16 mouse cellular contexts compared by ENCODE assay signal in genomic region chr5:123355918-123356317, GRCm38 (mm10). TPM values are rescaled to one million over a fixed set of nuclear protein-coding genes. Genes with fewer than 3 reads are reported as not detected.
DNase-seq lines count a peak whose midpoint lies in the region; ATAC-seq and TF ChIP-seq lines count a peak whose summit lies in the region.
"Had no signal": no experiment of that assay in that cellular context is flagged by ENCODE, and none has a peak within 500 bp of the region (broad histone marks: within the 10 kb centered on the region; RNA-seq: fewer than 3 reads in every experiment).

No protein-coding gene starts in this region.

- no peak overlapping the region for H3K9ac ChIP-seq in kidney, embryonic 14.5 days (ENCODE audit: low read depth, low read length)
- no peak overlapping the region for H3K9ac ChIP-seq in kidney, postnatal 0 days (ENCODE audit: low read depth, low read length)
- no peak overlapping the region for H3K9ac ChIP-seq in lung, postnatal 0 days (replicated peaks; ENCODE audit: low read depth)
- no peak overlapping the region for H3K9ac ChIP-seq in liver, embryonic 12.5 days
- H3K9ac ChIP-seq: heart, embryonic 13.5 days; hindbrain, embryonic 13.5 days; midbrain, embryonic 13.5 days had no signal

- peak; percentile 84 for DNase-seq in kidney, adult 11 months
- no peak for DNase-seq in kidney, postnatal 0 days (ENCODE audit: low spot score)
- DNase-seq in lung, postnatal 0 days (ENCODE audit: low spot score): peak; percentile 92
- DNase-seq in urinary bladder, postnatal 14 days (ENCODE audit: low spot score): peak; percentile 87
- DNase-seq in spleen, postnatal 4 days (ENCODE audit: low spot score in 2 of 2): no peak
- DNase-seq in layer of hippocampus, postnatal 36 days: no peak
- DNase-seq: cerebellum, adult 2 months; gastrocnemius, postnatal 10 days; left cerebral cortex, postnatal 4 days had no signal

- TF ChIP-seq CTCF in kidney, postnatal 0 days (IDR thresholded peaks at IDR 0.05; ENCODE audit: low read depth): no peak
- no peak for TF ChIP-seq CTCF in lung, postnatal 0 days (IDR thresholded peaks at IDR 0.05)

- no peaks in the 10 kb centered on the region for H3K9me3 ChIP-seq in kidney, embryonic 14.5 days (ENCODE audit: control insufficient read depth, low read length)
- no peaks in the 10 kb centered on the region for H3K9me3 ChIP-seq in kidney, postnatal 0 days (replicated peaks; ENCODE audit: low read length)
- no peaks in the 10 kb centered on the region for H3K9me3 ChIP-seq in lung, postnatal 0 days (ENCODE audit: low read length)
- no peaks in the 10 kb centered on the region for H3K9me3 ChIP-seq in liver, embryonic 12.5 days (replicated peaks)
- H3K9me3 ChIP-seq: G1E; heart, embryonic 13.5 days; hindbrain, embryonic 13.5 days; midbrain, embryonic 13.5 days had no signal

- no peak for ATAC-seq in kidney, embryonic 14.5 days (ENCODE audit: low FRiP score, low TSS enrichment)
- no peak; the same call in 1 of the 2 replicates for ATAC-seq in kidney, postnatal 0 days (replicated peaks; ENCODE audit: low FRiP score, low read depth)
- peak; percentile 97 for ATAC-seq in lung, postnatal 0 days
- ATAC-seq in liver, embryonic 12.5 days: no peak
- ATAC-seq: forebrain, embryonic 14.5 days; midbrain, embryonic 13.5 days had no signal

- 68% methylated on average over 11 of the region's 11 CpGs for WGBS in kidney, embryonic 14.5 days
- WGBS in kidney, postnatal 0 days: 57% methylated on average over 11 of the region's 11 CpGs
- WGBS in lung, postnatal 0 days: 60% methylated on average over 11 of the region's 11 CpGs
- WGBS in liver, embryonic 12.5 days (ENCODE audit: insufficient replicate concordance): 77% methylated on average over 11 of the region's 11 CpGs

- H3K36me3 ChIP-seq in kidney, embryonic 14.5 days (ENCODE audit: control insufficient read depth, insufficient read depth, low read length): peaks cover 79% of the 10 kb centered on the region
- peaks cover 39% of the 10 kb centered on the region; the same call in 1 of the 2 replicates for H3K36me3 ChIP-seq in kidney, postnatal 0 days (ENCODE audit: insufficient read depth, low read length)
- H3K36me3 ChIP-seq in lung, postnatal 0 days (ENCODE audit: insufficient read depth, low read length): peaks cover 9% of the 10 kb centered on the region; the same call in 1 of the 2 replicates
- H3K36me3 ChIP-seq in liver, embryonic 12.5 days: peaks cover 88% of the 10 kb centered on the region

- TF ChIP-seq EP300 in lung, postnatal 0 days (IDR thresholded peaks at IDR 0.05): peak; percentile 73

- no peak overlapping the region for H3K4me2 ChIP-seq in kidney, embryonic 14.5 days (replicated peaks; ENCODE audit: low read depth, low read length)
- no peak overlapping the region for H3K4me2 ChIP-seq in kidney, postnatal 0 days (ENCODE audit: low read length)
- peak overlapping the region; percentile 15 for H3K4me2 ChIP-seq in lung, postnatal 0 days (replicated peaks; ENCODE audit: low read depth, low read length)
- no peak overlapping the region for H3K4me2 ChIP-seq in liver, embryonic 12.5 days
- H3K4me2 ChIP-seq: heart, embryonic 13.5 days; hindbrain, embryonic 13.5 days; midbrain, embryonic 13.5 days had no signal

- no peaks in the 10 kb centered on the region for H3K27me3 ChIP-seq in kidney, embryonic 14.5 days (ENCODE audit: control insufficient read depth, insufficient read depth, low read length)
- H3K27me3 ChIP-seq in kidney, postnatal 0 days (ENCODE audit: insufficient read depth, low read length): no peaks in the 10 kb centered on the region
- no peaks in the 10 kb centered on the region for H3K27me3 ChIP-seq in lung, postnatal 0 days (replicated peaks; ENCODE audit: insufficient read depth, low read length)
- H3K27me3 ChIP-seq in liver, embryonic 12.5 days (replicated peaks): no peaks in the 10 kb centered on the region
- H3K27me3 ChIP-seq: heart, embryonic 13.5 days; hindbrain, embryonic 13.5 days; midbrain, embryonic 13.5 days had no signal

- no peak overlapping the region for H3K4me3 ChIP-seq in kidney, embryonic 14.5 days (ENCODE audit: low read length)
- H3K4me3 ChIP-seq in kidney, postnatal 0 days (replicated peaks; ENCODE audit: low read depth, low read length): no peak overlapping the region
- no peak overlapping the region for H3K4me3 ChIP-seq in lung, postnatal 0 days (ENCODE audit: low read depth, low read length)
- no peak overlapping the region for H3K4me3 ChIP-seq in liver, embryonic 12.5 days
- H3K4me3 ChIP-seq: heart, embryonic 13.5 days; hindbrain, embryonic 13.5 days; midbrain, embryonic 13.5 days had no signal

- peaks cover 2% of the 10 kb centered on the region; the same call in 1 of the 2 replicates for H3K4me1 ChIP-seq in kidney, embryonic 14.5 days (ENCODE audit: control insufficient read depth, insufficient read depth, low read length)
- H3K4me1 ChIP-seq in kidney, postnatal 0 days (replicated peaks; ENCODE audit: insufficient read depth, low read length): 0 out of 2 replicates have a peak, but pooled peaks cover 3% of the 10 kb centered on the region
- no peaks in the 10 kb centered on the region for H3K4me1 ChIP-seq in lung, postnatal 0 days (ENCODE audit: insufficient read depth, low read depth, low read length)
- H3K4me1 ChIP-seq in liver, embryonic 12.5 days: 0 out of 2 replicates have a peak, but pooled peaks cover under 1% of the 10 kb centered on the region

- H3K27ac ChIP-seq in kidney, embryonic 14.5 days (ENCODE audit: low read depth, low read length): no peak overlapping the region
- H3K27ac ChIP-seq in kidney, postnatal 0 days: peak overlapping the region; percentile 21
- H3K27ac ChIP-seq in lung, postnatal 0 days (ENCODE audit: low read length): peak overlapping the region; percentile 86
- no peak overlapping the region for H3K27ac ChIP-seq in liver, embryonic 12.5 days
- H3K27ac ChIP-seq: heart, embryonic 13.5 days; hindbrain, embryonic 13.5 days; midbrain, embryonic 13.5 days had no signal

RNA-seq across cellular contexts. Expression of gene Bcl7a, which starts 12.3 kb away (rescaled TPM):
- polyA plus RNA-seq in kidney, embryonic 14.5 days (2014; fragmentation: Nextera tagmentation; extraction: Ambion mirVana): 39.4 and 43.2 TPM in 2 replicates
- 27.4 and 29.9 TPM in 2 replicates for polyA plus RNA-seq in kidney, postnatal 0 days (2015; fragmentation: Nextera tagmentation; extraction: Ambion mirVana)
- 7.7 and 7.9 TPM in 2 replicates for polyA plus RNA-seq in lung, postnatal 0 days (2015; fragmentation: Nextera tagmentation; extraction: Ambion mirVana)
- total RNA-seq in layer of hippocampus, postnatal 36 days (2021): 10 to 100 TPM; 61.7 to 66.0 TPM
- polyA plus RNA-seq in liver, embryonic 12.5 days (2016; fragmentation: Nextera tagmentation; extraction: Ambion mirVana): 11.7 and 12.7 TPM in 2 replicates

RNA-seq across cellular contexts. Expression of gene Mlxip, which starts 38.7 kb away (rescaled TPM):
- 13.4 and 26.6 TPM in 2 replicates for polyA plus RNA-seq in kidney, embryonic 14.5 days (2014; fragmentation: Nextera tagmentation; extraction: Ambion mirVana)
- 13.8 and 14.9 TPM in 2 replicates for polyA plus RNA-seq in kidney, postnatal 0 days (2015; fragmentation: Nextera tagmentation; extraction: Ambion mirVana)
- 11.2 and 11.5 TPM in 2 replicates for polyA plus RNA-seq in lung, postnatal 0 days (2015; fragmentation: Nextera tagmentation; extraction: Ambion mirVana)
- total RNA-seq in layer of hippocampus, postnatal 36 days (2021): 10 to 100 TPM; 19.3 to 21.3 TPM
- 6.7 and 7.0 TPM in 2 replicates for polyA plus RNA-seq in liver, embryonic 12.5 days (2016; fragmentation: Nextera tagmentation; extraction: Ambion mirVana)

Comparison
In these comparisons a context has a peak if more than half of its experiments do, and no peak if none do; other contexts are left out.
1. DNase-seq: peak in kidney, adult 11 months (single experiment), lung, postnatal 0 days (single experiment) and urinary bladder, postnatal 14 days (single experiment); none in kidney, postnatal 0 days (single experiment), spleen, postnatal 4 days (0 of 2) and layer of hippocampus, postnatal 36 days (0 of 2).
2. H3K27ac ChIP-seq: peak in kidney, postnatal 0 days (single experiment) and lung, postnatal 0 days (single experiment); none in kidney, embryonic 14.5 days (single experiment) and liver, embryonic 12.5 days (single experiment).